Mouse (Mus musculus) heart, adult 11 months (tissue): ENCODE results near the gene Irf3.

Experiments used
- DNase-seq: peaks from one replicate; pipeline ENCODE4 v3.0.0; 2022

The Irf3 gene

DNA sequence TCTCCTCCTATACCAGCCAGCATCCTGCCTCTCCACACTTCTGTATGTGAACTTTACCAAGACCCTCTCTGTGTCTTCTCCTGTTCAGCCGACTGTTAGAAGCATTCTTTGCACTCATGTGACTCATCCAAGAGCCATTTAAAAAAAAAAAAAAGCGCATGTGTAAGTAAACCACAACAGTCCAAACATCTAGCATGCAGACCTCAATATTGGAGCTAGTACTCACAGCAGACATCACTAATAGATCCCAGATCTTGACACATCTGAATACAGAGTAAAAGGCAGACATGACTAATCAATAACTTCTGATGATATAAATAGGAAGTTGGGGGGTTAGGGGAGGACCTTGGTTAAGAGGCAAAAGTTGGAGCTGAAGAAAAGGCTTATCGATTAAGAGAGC lies 38.2 kb downstream of the Irf3 start:
- no peak for DNase-seq

DNA sequence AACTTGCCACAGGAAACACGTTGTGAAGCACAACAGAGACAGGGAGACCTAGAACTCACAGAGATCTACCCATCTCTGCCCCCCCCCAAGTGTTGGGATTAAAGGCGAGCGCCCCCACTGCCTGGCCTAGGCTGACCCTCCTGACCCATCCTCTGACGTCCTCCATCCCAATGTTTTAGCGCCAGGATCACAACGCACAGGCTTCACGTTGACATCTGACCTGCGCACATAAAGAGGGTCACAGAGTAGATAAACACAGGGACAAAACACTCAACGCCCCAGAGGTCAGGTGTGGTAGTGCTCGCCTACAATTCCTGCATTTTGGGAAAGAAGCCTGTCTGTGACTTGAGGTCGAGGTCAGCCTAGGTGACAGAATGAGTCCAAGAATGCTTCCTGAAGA lies 39.3 kb downstream of the Irf3 start:
- DNase-seq = peak; percentile 89

DNA sequence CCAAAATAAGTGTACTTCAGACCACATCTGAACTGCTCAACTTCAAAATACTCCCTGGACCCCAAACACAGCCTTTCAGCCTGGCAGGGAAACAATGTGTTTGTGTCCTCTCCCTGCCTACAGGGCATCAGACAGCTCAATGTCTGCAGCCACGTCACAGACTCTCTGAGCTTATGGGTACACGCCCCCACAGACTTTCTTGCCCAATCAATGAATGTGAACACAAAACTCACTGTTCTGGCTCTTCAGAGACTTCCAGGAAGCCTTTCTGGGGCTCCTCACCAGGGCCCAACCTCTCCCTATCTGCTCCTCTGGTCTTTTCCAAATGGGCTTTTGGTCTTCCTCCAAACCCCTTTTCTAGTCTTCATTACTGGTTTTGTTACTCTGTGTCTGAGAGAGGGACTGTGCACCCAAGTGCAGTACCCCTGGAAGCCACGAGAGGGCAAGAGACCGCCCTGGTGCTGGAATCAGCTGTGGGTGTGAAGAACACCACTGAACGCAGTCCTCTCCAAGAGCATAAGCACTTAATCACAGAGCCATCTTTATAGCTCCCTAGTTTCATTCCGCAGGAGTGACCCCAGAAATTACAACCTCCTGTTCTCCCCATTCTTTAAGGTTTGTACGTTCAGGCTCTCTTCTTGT lies 40.4 kb downstream of the Irf3 start:
- peak; percentile 93 for DNase-seq

DNA sequence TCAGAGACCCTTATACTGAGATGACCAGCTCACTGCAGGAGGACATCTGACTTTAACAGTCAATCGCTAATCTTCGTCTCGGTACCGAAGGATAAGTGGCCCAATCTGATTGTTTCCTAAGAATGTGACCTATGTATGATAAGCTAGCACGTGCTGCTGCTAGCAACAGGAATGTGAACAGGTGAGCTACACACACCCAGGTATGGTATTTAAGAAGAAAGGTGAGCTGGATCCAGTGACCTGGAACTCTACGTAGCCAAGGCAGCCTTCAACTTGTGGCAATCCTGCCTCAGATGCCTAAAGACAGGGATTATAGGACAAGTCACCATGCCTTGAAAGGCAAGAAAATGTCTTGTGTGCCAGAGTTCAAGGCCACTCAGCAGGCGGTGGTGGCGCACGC lies 41.0 kb downstream of the Irf3 start:
- DNase-seq = peak; percentile 88

DNA sequence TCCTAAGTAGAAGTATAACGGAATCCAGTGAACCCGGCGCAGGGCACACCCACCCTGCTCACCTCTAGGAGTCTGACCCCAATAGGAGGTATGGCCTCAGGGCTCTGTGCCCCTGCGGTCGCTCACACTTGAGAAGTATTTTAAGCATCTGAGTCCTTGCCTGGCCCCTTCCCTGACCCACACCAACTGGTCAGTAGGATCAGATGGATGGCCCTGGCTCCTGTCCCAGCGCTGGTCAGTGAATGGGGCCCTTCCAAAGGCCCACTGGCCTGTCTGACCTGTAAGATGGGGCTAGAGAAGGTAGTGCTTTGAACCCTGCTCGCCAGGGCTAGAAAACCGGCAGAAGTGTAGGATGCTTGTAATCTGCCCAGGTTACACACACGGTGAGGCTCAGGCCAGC lies 43.4 kb downstream of the Irf3 start:
- no peak for DNase-seq

DNA sequence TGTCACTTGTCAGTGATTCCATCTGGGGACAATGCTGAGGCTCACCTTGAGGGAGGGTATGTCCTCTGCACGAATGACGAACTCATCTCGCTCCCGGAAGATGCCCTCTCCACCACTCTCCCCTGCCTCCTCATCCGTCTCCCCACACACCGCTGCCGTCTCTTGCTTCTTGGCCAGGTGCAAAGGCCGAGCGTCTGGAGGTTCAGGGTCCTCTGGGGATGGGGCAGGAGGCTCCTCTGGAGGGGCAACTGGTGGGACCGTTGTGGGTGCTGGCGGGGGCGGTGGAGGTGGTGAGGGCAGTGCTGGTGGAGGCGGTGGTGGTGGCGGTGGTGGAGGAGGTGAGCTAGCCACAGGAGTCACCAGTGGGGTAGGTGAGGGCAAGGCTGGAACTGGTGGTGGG lies 45.9 kb downstream of the Irf3 start:
- DNase-seq = peak; percentile 85

DNA sequence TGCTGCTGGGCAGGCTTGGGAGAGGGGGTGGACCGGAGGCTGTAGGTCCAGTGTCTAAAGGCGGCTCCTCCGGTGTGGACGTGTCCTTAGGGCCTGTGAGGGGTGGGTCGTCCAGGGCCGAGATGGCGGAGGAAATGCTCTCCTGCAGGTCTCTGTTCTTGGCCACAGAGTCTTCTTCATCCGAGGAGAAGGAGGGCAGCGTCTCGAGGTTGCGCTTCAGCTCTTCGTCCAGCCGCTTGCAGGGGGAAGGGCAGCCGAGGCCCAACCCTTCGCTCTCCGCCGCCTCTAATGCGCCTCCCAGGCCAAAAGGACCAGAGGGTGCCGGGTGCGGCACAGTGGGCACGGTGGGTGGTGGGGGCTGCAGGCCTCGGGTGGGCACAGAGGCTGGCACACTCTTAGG lies 48.3 kb downstream of the Irf3 start:
- DNase-seq = peak; percentile 85

DNA sequence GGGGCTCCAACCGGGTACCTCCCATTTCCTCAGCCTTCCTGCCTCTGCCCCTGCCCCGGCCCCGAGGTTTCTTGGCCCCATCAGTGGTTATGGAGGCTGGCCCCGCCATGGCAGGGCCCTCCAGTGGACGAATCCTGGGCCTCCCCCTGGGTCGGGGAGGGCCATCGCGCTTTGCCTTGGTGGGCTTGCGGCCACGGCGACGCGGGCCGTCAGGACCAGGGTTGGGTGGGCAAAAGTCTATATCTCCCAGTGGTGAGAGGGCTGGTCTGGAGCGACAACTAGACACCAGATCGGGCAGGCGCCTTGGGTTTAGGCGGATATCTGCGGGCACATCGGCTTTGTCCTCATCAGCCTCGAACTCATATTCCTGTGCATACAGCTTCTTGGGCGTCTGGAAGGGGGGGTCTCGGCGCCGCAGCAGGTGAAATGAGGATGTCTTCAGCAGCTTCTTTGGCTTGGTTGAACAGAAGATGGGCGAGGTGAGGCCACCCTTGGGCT lies 49.5 kb downstream of the Irf3 start:
- peak; percentile 93 for DNase-seq

DNA sequence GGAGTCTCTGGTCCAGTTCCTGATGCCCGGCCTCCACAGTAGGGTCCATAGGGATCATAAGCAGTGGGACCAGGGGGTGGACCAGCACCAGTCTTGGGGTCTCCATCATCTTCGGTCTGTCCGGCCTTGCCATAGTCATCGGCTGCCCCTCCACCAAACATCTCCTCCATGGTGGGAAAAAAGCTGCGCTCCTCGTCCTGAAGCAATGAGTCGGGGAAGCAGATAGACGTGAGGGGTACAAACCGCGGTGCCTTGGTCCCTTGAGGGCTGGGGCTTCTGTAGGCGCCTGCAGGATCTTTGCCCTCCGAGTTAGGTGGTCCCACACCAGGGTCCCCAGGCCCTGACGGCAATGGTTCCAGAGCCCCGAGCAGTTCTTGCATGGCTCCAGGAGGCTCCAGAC lies 50.0 kb downstream of the Irf3 start:
- DNase-seq = peak; percentile 92

DNA sequence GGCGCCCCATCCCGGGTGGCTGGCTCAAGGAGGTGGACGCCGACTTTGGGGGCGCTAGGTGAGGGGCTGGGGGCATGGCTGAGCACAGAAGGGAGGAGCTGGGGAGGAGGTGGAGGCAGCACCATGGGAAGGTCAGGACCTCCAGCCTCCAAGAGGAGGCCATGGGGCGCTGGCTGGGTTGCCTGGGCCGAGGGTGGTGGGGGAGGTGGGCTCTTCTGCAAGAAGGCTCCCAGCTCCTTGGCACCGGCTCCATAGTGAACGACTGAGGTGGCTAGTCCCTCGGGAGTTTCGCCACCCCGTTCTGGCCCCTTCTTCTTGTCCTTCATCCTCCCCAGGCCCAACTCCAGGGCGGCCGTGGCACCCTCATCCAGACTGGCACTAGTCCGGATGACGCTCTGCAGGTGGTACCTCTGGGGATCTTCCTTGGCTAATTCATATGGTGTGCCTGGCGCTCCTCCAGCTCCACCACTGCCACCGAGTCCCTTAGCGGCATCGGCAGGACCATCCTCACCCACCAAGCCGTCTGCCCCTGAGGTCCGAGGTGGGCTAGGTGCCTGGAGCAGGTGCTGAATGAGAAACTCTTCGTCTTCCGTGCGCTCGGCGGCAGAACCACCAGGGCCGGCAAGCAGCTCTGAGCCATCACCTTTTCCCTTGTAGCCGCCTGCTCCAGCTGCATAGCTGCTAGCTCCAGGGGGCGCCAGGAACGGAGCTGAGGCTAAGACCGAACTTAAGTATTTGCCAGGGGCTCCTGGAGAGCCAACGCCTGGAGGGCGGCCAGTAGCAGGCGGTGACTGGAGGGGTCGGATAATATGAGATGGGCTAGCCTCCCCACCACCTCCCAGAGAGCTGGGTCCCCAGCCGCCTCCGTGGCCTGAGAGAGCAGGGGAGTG lies 50.8 kb downstream of the Irf3 start:
- peak; percentile 94 for DNase-seq

DNA sequence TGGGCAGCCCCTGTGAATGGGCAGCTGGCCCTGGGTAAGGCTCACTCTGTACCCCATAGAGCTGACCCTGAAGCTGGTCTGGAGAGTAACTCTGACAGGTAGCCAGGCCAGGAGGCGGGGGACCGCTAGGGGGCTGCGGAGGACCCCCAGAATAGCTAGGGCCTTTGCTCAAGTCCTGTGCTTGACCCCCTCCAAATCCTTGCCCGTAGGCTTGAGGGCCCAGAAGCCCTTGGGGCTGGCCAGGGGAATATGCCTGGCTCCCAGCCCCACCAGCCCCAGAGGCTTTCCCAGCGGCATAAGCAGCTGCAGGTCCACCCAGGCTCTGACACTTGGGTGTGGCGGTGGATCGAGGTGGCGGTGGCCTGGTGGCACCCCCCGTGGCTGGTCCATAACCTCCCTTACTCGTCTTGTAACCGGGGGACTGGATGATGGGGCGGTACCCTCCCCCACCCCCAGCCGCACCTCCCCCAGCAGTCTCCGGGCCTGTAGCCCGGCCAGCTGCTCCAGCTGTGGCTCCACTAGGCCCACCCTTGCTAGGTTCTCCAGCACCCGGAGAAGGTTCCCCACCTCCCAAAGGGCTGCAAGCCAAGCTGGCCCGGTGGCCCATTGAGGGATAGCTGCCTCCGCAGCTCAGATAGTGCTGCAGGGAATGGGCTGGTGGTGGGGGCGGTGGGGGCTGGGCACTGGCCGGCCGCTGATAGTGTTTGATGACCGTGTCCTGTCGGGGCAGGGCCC lies 51.6 kb downstream of the Irf3 start:
- peak; percentile 96 for DNase-seq

DNA sequence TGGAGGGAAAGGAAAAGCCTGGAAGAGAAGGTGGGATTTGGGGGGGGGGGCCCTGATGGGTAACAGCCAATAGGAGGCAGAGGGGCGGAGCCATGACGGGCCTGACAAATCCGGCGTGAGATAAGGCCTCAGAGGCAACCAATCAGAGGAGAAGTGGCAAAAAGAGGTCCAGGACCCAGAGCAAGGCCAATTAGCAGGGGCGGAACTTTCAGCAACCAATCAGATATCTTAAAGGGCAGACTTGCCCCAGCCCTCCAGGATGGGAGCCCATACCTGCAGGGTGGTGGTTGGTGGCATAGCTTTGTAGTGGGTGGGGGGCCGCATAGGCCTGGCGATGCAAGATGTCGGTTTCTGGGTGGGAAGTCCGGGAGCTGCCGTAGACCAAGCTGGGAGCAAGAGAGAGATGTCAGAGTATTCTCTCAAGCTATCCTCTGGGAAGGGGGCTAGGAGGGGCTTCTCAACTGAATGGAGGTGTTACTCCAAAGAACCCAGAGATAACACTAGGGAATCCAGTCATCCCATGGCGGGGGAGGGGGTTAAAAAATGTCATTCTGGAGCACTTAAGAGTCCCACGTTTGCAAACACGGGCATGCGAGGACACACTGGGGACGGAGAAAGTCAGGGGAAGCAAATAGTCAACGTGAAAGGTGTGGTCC lies 53.6 kb downstream of the Irf3 start:
- peak; percentile 99 for DNase-seq

DNA sequence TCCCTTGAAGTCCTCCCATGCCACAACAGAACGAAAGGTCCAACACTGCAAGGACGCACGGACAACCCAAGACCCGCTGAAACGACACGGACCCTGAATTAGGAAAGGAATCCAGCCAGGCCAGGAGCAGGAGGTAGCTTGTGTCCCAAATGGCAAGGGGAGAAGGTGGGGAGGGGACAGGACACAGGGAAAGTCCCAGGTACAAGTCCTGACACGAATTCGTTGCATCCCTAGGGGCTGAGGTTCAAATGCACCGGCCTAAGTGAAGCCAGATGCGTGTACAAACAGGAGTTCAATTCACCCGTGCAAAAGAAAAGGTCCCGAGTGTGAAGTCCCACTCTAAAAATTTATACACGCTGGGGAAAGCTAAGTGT lies 54.1 kb downstream of the Irf3 start:
- peak; percentile 94 for DNase-seq
